Mouse (Mus musculus) MEL (cell line): ENCODE measurements around the gene Ybey. TPM values are rescaled to one million over a fixed set of nuclear protein-coding genes. Genes with fewer than 3 reads are reported as not detected.

Source experiments
- DNase-seq: peaks from one replicate; pipeline ENCODE4 v3.0.0; 2011; ENCODE audit warnings: low read depth, low spot score
- H3K27ac ChIP-seq: 2 replicates; pipeline ENCODE4 v1.5.1; 2012; ENCODE audit warnings: low read depth, mild to moderate bottlenecking, control low read depth, low read length, moderate library complexity; ENCODE audit not compliant: control insufficient read depth
- H3K27me3 ChIP-seq, 2 experiments: fragments of 150-350 bp in 1 of 2; sonication (generic) in 1 of 2; 2 replicates each; pipeline ENCODE4 v1.6.1; 2012; ENCODE audit warnings: low read length in 2 of 2, mild to moderate bottlenecking in 2 of 2, improper control_type of control experiment in 1 of 2, moderate library complexity in 1 of 2; ENCODE audit not compliant: insufficient read depth in 2 of 2, control insufficient read depth in 1 of 2
- H3K36me3 ChIP-seq, 2 experiments: 2 replicates each; pipeline ENCODE4 v1.6.1; 2012 to 2014; ENCODE audit warnings: low read length in 2 of 2, improper control_type of control experiment in 1 of 2, inconsistent platforms in 1 of 2, mild to moderate bottlenecking in 1 of 2; ENCODE audit not compliant: insufficient read depth in 2 of 2, control insufficient read depth in 1 of 2
- H3K4me1 ChIP-seq, 2 experiments: fragments of 150-350 bp in 1 of 2; sonication (generic) in 1 of 2; 2 replicates each; pipeline ENCODE4 v1.6.1; 2012; ENCODE audit warnings: low read length in 2 of 2, improper control_type of control experiment in 1 of 2, mild to moderate bottlenecking in 1 of 2; ENCODE audit not compliant: insufficient read depth in 2 of 2, control insufficient read depth in 1 of 2
- H3K4me3 ChIP-seq, 2 experiments: fragments of 150-350 bp in 1 of 2; sonication (generic) in 1 of 2; 2 replicates each; pipeline ENCODE4 v1.5.1; 2012; ENCODE audit warnings: low read depth in 2 of 2, low read length in 2 of 2, mild to moderate bottlenecking in 2 of 2, moderate library complexity in 2 of 2, control low read depth in 1 of 2, improper control_type of control experiment in 1 of 2; ENCODE audit not compliant: control insufficient read depth in 1 of 2, insufficient read depth in 1 of 2
- H3K79me2 ChIP-seq: 2 replicates; pipeline ENCODE4 v1.6.1; 2012; ENCODE audit warnings: mild to moderate bottlenecking, low read length, moderate library complexity; ENCODE audit not compliant: control insufficient read depth, poor library complexity, insufficient read depth
- H3K9ac ChIP-seq: 2 replicates; pipeline ENCODE4 v1.6.1; 2012; ENCODE audit warnings: low read depth, mild to moderate bottlenecking, control low read depth, low read length, moderate library complexity; ENCODE audit not compliant: control insufficient read depth, poor library complexity, severe bottlenecking
- H3K9me3 ChIP-seq: fragments of 150-350 bp; sonication (generic); replicated peaks from 2 replicates; pipeline ENCODE4 v1.6.1; 2012; ENCODE audit warnings: mild to moderate bottlenecking, low read length, improper control_type of control experiment, moderate library complexity; ENCODE audit not compliant: insufficient read depth
- CHD2 ChIP-seq: IDR thresholded peaks from 2 replicates; pipeline ENCODE4 v1.6.1; 2011; ENCODE audit warnings: low read length, improper control_type of control experiment
- CTCF ChIP-seq, 3 experiments: IDR thresholded peaks in 2 of 3; conservative IDR thresholded peaks in 1 of 3; 2 replicates each; pipeline ENCODE4 v1.5.1; 2011 to 2012; ENCODE audit warnings: low read length in 3 of 3, low read depth in 2 of 3, mild to moderate bottlenecking in 2 of 3, improper control_type of control experiment in 1 of 3, inconsistent platforms in 1 of 3, mixed read lengths in 1 of 3, moderate library complexity in 1 of 3; ENCODE audit not compliant: control insufficient read depth in 1 of 3, insufficient read depth in 1 of 3, poor library complexity in 1 of 3, severe bottlenecking in 1 of 3
- E2F4 ChIP-seq: IDR thresholded peaks from 2 replicates; pipeline ENCODE4 v1.6.1; 2011; ENCODE audit warnings: low read depth, low read length, improper control_type of control experiment, borderline replicate concordance
- ELF1 ChIP-seq: IDR thresholded peaks from 2 replicates; pipeline ENCODE4 v1.6.1; 2014; ENCODE audit warnings: low read depth, mild to moderate bottlenecking, inconsistent platforms, low read length, improper control_type of control experiment, moderate library complexity
- ETS1 ChIP-seq: IDR thresholded peaks from 2 replicates; pipeline ENCODE4 v1.6.1; 2012; ENCODE audit warnings: low read depth, mild to moderate bottlenecking, inconsistent platforms, low read length, improper control_type of control experiment, moderate library complexity
- GABPA ChIP-seq: IDR thresholded peaks from 2 replicates; pipeline ENCODE4 v1.6.1; 2012; ENCODE audit warnings: low read depth, mild to moderate bottlenecking, inconsistent platforms, low read length, improper control_type of control experiment, moderate library complexity
- HCFC1 ChIP-seq: IDR thresholded peaks from 2 replicates; pipeline ENCODE4 v1.6.1; 2012; ENCODE audit warnings: low read depth, mild to moderate bottlenecking, inconsistent platforms, low read length, improper control_type of control experiment, moderate library complexity
- KAT2A ChIP-seq: conservative IDR thresholded peaks from 2 replicates; pipeline ENCODE4 v1.6.1; 2012; ENCODE audit warnings: low read depth, low read length, improper control_type of control experiment, inconsistent platforms
- MAFK ChIP-seq: IDR thresholded peaks from 2 replicates; pipeline ENCODE4 v1.6.1; 2011; ENCODE audit warnings: low read depth, mild to moderate bottlenecking, low read length, improper control_type of control experiment, borderline replicate concordance
- MAX ChIP-seq: IDR thresholded peaks from 2 replicates; pipeline ENCODE4 v1.6.1; 2011; ENCODE audit warnings: low read length, improper control_type of control experiment
- MAZ ChIP-seq: IDR thresholded peaks from 2 replicates; pipeline ENCODE4 v1.6.1; 2012; ENCODE audit warnings: low read depth, mild to moderate bottlenecking, inconsistent platforms, low read length, improper control_type of control experiment
- MEF2A ChIP-seq: IDR thresholded peaks from 2 replicates; pipeline ENCODE4 v1.6.1; 2014; ENCODE audit warnings: low read depth, mild to moderate bottlenecking, inconsistent platforms, low read length, improper control_type of control experiment; ENCODE audit not compliant: poor library complexity, insufficient replicate concordance, severe bottlenecking; ENCODE audit errors: extremely low read depth
- MXI1 ChIP-seq: IDR thresholded peaks from 2 replicates; pipeline ENCODE4 v1.6.1; 2011; ENCODE audit warnings: mild to moderate bottlenecking, low read depth, low read length, improper control_type of control experiment
- MYB ChIP-seq: IDR thresholded peaks from 2 replicates; pipeline ENCODE4 v1.6.1; 2011; ENCODE audit warnings: mild to moderate bottlenecking, low read depth, low read length, improper control_type of control experiment
- NELFE ChIP-seq: IDR thresholded peaks from 2 replicates; pipeline ENCODE4 v1.6.1; 2011; ENCODE audit warnings: low read depth, low read length, improper control_type of control experiment
- NRF1 ChIP-seq: IDR thresholded peaks from 2 replicates; pipeline ENCODE4 v1.6.1; 2014; ENCODE audit warnings: low read depth, mild to moderate bottlenecking, inconsistent platforms, low read length, improper control_type of control experiment, moderate library complexity; ENCODE audit not compliant: poor library complexity, insufficient read depth, severe bottlenecking
- POLR2A ChIP-seq, 2 experiments: IDR thresholded peaks; 2 replicates each; pipeline ENCODE4 v1.6.1; 2011 to 2012; ENCODE audit warnings: low read length in 2 of 2, mild to moderate bottlenecking in 2 of 2, control low read depth in 1 of 2, improper control_type of control experiment in 1 of 2, low read depth in 1 of 2, moderate library complexity in 1 of 2; ENCODE audit not compliant: control insufficient read depth in 1 of 2, insufficient read depth in 1 of 2, poor library complexity in 1 of 2
- POLR2AphosphoS2 ChIP-seq: IDR thresholded peaks from 2 replicates; pipeline ENCODE4 v1.6.1; 2011; ENCODE audit warnings: low read length, improper control_type of control experiment
- POLR2AphosphoS5 ChIP-seq: IDR thresholded peaks from 2 replicates; pipeline ENCODE4 v1.6.1; 2012; ENCODE audit warnings: low read depth, borderline replicate concordance, mild to moderate bottlenecking, inconsistent platforms, low read length, moderate library complexity, mixed read lengths
- RAD21 ChIP-seq: IDR thresholded peaks from 2 replicates; pipeline ENCODE4 v1.6.1; 2011; ENCODE audit warnings: mild to moderate bottlenecking, low read depth, low read length, improper control_type of control experiment
- SIN3A ChIP-seq: IDR thresholded peaks from 2 replicates; pipeline ENCODE4 v1.6.1; 2012; ENCODE audit warnings: low read length, improper control_type of control experiment, inconsistent platforms
- SMC3 ChIP-seq: IDR thresholded peaks from 2 replicates; pipeline ENCODE4 v1.6.1; 2011; ENCODE audit warnings: low read depth, low read length, improper control_type of control experiment
- TAL1 ChIP-seq: IDR thresholded peaks from 2 replicates; pipeline ENCODE4 v1.6.1; 2012; ENCODE audit warnings: mild to moderate bottlenecking, inconsistent platforms, low read length, moderate library complexity, mixed read lengths
- TBP ChIP-seq: IDR thresholded peaks from 2 replicates; pipeline ENCODE4 v1.8.0; 2011; ENCODE audit warnings: low read depth, low read length, improper control_type of control experiment
- TCF12 ChIP-seq: IDR thresholded peaks from 2 replicates; pipeline ENCODE4 v1.6.1; 2014; ENCODE audit warnings: low read depth, mild to moderate bottlenecking, inconsistent platforms, low read length, improper control_type of control experiment, moderate library complexity
- UBTF ChIP-seq: IDR thresholded peaks from 2 replicates; pipeline ENCODE4 v1.6.1; 2012; ENCODE audit warnings: low read depth, mild to moderate bottlenecking, inconsistent platforms, low read length, improper control_type of control experiment, moderate library complexity, borderline replicate concordance; ENCODE audit not compliant: insufficient read depth
- USF1 ChIP-seq: IDR thresholded peaks from 2 replicates; pipeline ENCODE4 v1.6.1; 2014; ENCODE audit warnings: low read depth, mild to moderate bottlenecking, inconsistent platforms, low read length, improper control_type of control experiment, moderate library complexity
- ZMIZ1 ChIP-seq: IDR thresholded peaks from 2 replicates; pipeline ENCODE4 v1.6.1; 2012; ENCODE audit warnings: low read depth, mild to moderate bottlenecking, inconsistent platforms, low read length, improper control_type of control experiment, moderate library complexity
- polyA plus RNA-seq, 2 experiments: library from polyadenylated mRNA; stranded (reverse) in 1 of 2; unstranded in 1 of 2; fragments of >175 nt in 1 of 2; fragments of >200 nt in 1 of 2; gene quantifications; 2 replicates each; pipeline versions ENCODE4 v1.2.1 to v1.2.4; 2012; ENCODE audit warnings: low replicate concordance in 2 of 2, low read depth in 1 of 2; ENCODE audit not compliant: insufficient read length in 2 of 2, insufficient read depth in 1 of 2, missing spikeins in 1 of 2
- total RNA-seq: library from RNA; depleted of rRNA; stranded (reverse); fragments of 300-350 nt; gene quantifications from 2 replicates; pipeline ENCODE4 v1.2.3, GENCODE M21; 2012

The Ybey gene
- total and polyA plus RNA-seq, 3 experiments, result 2.6 to 4.0 TPM; not detected in 1

DNA sequence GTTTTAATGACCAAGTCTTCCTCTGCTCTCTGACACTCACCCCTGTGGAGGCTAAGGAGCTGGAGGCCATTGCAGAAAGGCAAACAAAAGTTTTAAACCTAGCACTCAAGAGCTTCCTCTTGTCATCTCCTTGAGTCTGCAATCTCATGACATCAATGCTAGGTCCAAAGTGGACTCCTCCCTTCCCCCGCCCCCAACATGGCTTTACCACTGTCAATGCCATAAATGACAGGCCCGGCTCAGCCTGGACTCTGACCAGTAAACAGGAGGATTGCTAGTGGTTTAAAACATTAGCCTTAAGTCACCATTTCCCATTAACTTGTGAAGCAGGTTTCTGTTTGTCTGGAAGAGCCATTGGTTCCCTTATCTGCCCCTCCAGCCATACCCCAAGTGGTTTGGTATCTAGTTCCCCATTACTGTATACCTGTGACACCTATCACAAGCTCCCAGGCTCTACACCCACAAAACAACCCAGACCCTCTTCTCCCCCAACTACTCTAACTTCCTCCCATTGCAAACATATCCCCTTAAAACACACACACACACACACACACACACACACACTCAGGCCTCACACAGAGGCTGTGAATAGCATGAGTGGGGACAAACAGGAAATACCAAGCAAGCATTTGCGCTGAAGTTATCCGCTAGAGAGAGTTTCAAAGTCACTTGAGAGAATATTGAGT, 22.8 kb downstream of the Ybey start (continued):
- TF ChIP-seq MAFK (peak; percentile 53; the same call in 1 of the 2 replicates), NELFE (peak; percentile 64), SMC3 (no peak), MAX (peak; percentile 69; the same call in 1 of the 2 replicates), UBTF (0 out of 2 replicates have a peak, but pooled peaks have one; percentile 67), NRF1 (0 out of 2 replicates have a peak, but pooled peaks have one; percentile 21), MXI1 (peak; percentile 73), RAD21 (no peak), MYB (peak; percentile 69), USF1 (no peak), POLR2AphosphoS5 (no peak), POLR2A (IDR thresholded peaks at IDR 0.05; ENCODE audit: control insufficient read depth in 1 of 2, insufficient read depth in 1 of 2, low read depth in 1 of 2, low read length in 2 of 2, poor library complexity in 1 of 2) (peak in 1 of 2 experiments; percentile 56; a peak in 2 of 4 replicates), TBP (peak; percentile 55), GABPA (0 out of 2 replicates have a peak, but pooled peaks have one; percentile 24), HCFC1 (peak; percentile 66; the same call in 1 of the 2 replicates), MEF2A (peak; percentile 65; the same call in 1 of the 2 replicates)

GRCm38 (mm10) chr10:76442178-76443088, 26.5 kb downstream of the Ybey start, which contains the start of gene Pcnt:
Gene Pcnt (minus strand): TSS chr10:76442786.
- TF ChIP-seq TAL1 (no peak), MAZ (peak; percentile 90; the same call in 1 of the 2 replicates), SIN3A (peak; percentile 66), RAD21 (no peak), CTCF (IDR thresholded peaks at IDR 0.05 in 2 of 3, conservative IDR thresholded peaks at IDR 0.05 in 1 of 3; ENCODE audit: control insufficient read depth in 1 of 3, insufficient read depth in 1 of 3, low read depth in 2 of 3, low read length in 3 of 3, poor library complexity in 1 of 3, severe bottlenecking in 1 of 3) (peak; percentile 61 to 70 (median 63)), TBP (peak; percentile 82), POLR2A (IDR thresholded peaks at IDR 0.05; ENCODE audit: control insufficient read depth in 1 of 2, insufficient read depth in 1 of 2, low read depth in 1 of 2, low read length in 2 of 2, poor library complexity in 1 of 2) (peak; percentile 43 to 74), SMC3 (no peak), NRF1 (peak; percentile 93), E2F4 (peak; percentile 86), CHD2 (peak; percentile 93), KAT2A (peak; percentile 36; the same call in 1 of the 2 replicates), MXI1 (peak; percentile 19; the same call in 1 of the 2 replicates), ZMIZ1 (peak; percentile 74), HCFC1 (peak; percentile 80), ELF1 (peak; percentile 58; the same call in 1 of the 2 replicates), ETS1 (no peak), NELFE (peak; percentile 72), UBTF (no peak), TCF12 (peak; percentile 49; the same call in 1 of the 2 replicates), MYB (no peak; the same call in 1 of the 2 replicates), POLR2AphosphoS2 (peak; percentile 61)
- Histone ChIP-seq H3K27ac (peak within 1 kb of the TSS; percentile 95), H3K4me1 (peaks cover 8 to 37% of the 10 kb centered on the region in 2 experiments), H3K4me3 (peak within 1 kb of the TSS; percentile 76 to 93), H3K9me3 (no peaks in the 10 kb centered on the region), H3K36me3 (peaks cover 3 to 34% of the 10 kb centered on the region in 2 experiments), H3K27me3 (no peaks in the 10 kb centered on the region), H3K79me2 (peaks cover 25% of the 10 kb centered on the region), H3K9ac (peak within 1 kb of the TSS; percentile 91)
- peak; percentile 99 for DNase-seq
